Mouse (Mus musculus): ENCODE measurements around the gene Gm11985. TPM values are rescaled to one million over a fixed set of nuclear protein-coding genes. Genes with fewer than 3 reads are reported as not detected.
"Not testable (repeated sequence)": the region's sequence is repeated elsewhere in the genome, so short reads cannot be mapped to it uniquely, and the experiment has no call there.

Gene Gm11985
- polyA plus RNA-seq, 1 experiment from 2014 or later: not detected

- Histone ChIP-seq H3K9ac (replicated peaks; ENCODE audit: low read length) (no peak overlapping the region), H3K27me3 (ENCODE audit: control insufficient read depth, insufficient read depth, low read length) (no peaks in the 10 kb centered on the region), H3K4me1 (ENCODE audit: control insufficient read depth, insufficient read depth, low read length) (no peaks in the 10 kb centered on the region), H3K36me3 (ENCODE audit: control insufficient read depth, insufficient read depth, low read length) (no peaks in the 10 kb centered on the region), H3K4me3 (replicated peaks; ENCODE audit: low read depth, low read length) (no peak overlapping the region), H3K27ac (replicated peaks; ENCODE audit: low read depth, low read length) (no peak overlapping the region), H3K9me3 (ENCODE audit: control insufficient read depth, low read length) (no peaks in the 10 kb centered on the region), H3K4me2 (ENCODE audit: low read length) (no peak overlapping the region)
- 89% methylated on average over 7 of the region's 7 CpGs for WGBS
- DNase-seq (no peak), ATAC-seq (ENCODE audit: low FRiP score, low TSS enrichment) (no peak)
Measured at GRCm38 (mm10) chr11:7226810-7227550, 38.6 kb upstream of the Gm11985 start.

- Histone ChIP-seq H3K4me1 (ENCODE audit: control insufficient read depth, insufficient read depth, low read length) (no peaks in the 10 kb centered on the region), H3K9ac (replicated peaks; ENCODE audit: low read length) (no peak overlapping the region), H3K27me3 (ENCODE audit: control insufficient read depth, insufficient read depth, low read length) (no peaks in the 10 kb centered on the region), H3K9me3 (ENCODE audit: control insufficient read depth, low read length) (no peaks in the 10 kb centered on the region), H3K27ac (replicated peaks; ENCODE audit: low read depth, low read length) (no peak overlapping the region), H3K36me3 (ENCODE audit: control insufficient read depth, insufficient read depth, low read length) (no peaks in the 10 kb centered on the region), H3K4me3 (replicated peaks; ENCODE audit: low read depth, low read length) (no peak overlapping the region), H3K4me2 (ENCODE audit: low read length) (no peak overlapping the region)
- no peak for ATAC-seq (ENCODE audit: low FRiP score, low TSS enrichment)
- DNase-seq: no peak
- WGBS: 79% methylated on average over 2 of the region's 2 CpGs
Measured at GRCm38 (mm10) chr11:7226200-7226599, 37.8 kb upstream of the Gm11985 start.

GRCm38 (mm10) chr11:7221826-7222225, 33.5 kb upstream of the Gm11985 start:
- not testable (repeated sequence) for H3K4me1 ChIP-seq (ENCODE audit: control insufficient read depth, insufficient read depth, low read length); ATAC-seq (ENCODE audit: low FRiP score, low TSS enrichment); H3K27ac ChIP-seq (replicated peaks; ENCODE audit: low read depth, low read length); H3K4me2 ChIP-seq (ENCODE audit: low read length); H3K4me3 ChIP-seq (replicated peaks; ENCODE audit: low read depth, low read length); H3K27me3 ChIP-seq (ENCODE audit: control insufficient read depth, insufficient read depth, low read length); H3K36me3 ChIP-seq (ENCODE audit: control insufficient read depth, insufficient read depth, low read length); H3K9me3 ChIP-seq (ENCODE audit: control insufficient read depth, low read length); DNase-seq; H3K9ac ChIP-seq (replicated peaks; ENCODE audit: low read length)
- WGBS: 78% methylated on average over 8 of the region's 8 CpGs

DNA sequence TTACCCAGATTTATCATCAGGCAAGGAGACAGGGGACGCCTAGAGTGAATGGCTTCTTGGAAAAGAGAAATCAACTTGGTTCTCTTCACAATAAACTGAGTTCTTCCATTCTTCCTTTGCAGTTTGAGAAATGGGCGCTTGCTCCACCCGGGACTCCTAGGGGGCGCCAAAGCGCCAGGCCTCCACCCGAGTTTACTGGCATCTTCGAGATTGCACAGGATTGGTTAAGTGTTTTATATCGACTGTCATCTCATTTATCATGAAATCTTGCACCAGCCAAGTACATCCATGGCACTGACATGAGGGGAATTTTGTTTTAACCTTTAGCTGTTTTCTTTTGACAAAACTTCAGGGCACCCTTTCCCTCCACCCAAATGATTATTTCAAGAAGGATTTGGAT, 27.3 kb upstream of the Gm11985 start:
- peak; percentile 83 for DNase-seq
- peaks cover 27% of the 10 kb centered on the region for H3K27me3 ChIP-seq (ENCODE audit: control insufficient read depth, insufficient read depth, low read length)
- WGBS: 14% methylated on average over 8 of the region's 8 CpGs
- no peaks in the 10 kb centered on the region for H3K36me3 ChIP-seq (ENCODE audit: control insufficient read depth, insufficient read depth, low read length)
- H3K27ac ChIP-seq (replicated peaks; ENCODE audit: low read depth, low read length): no peak overlapping the region
- H3K4me2 ChIP-seq (ENCODE audit: low read length): no peak overlapping the region
- no peak overlapping the region for H3K4me3 ChIP-seq (replicated peaks; ENCODE audit: low read depth, low read length)
- no peak overlapping the region for H3K9ac ChIP-seq (replicated peaks; ENCODE audit: low read length)
- ATAC-seq (ENCODE audit: low FRiP score, low TSS enrichment): no peak
- peaks cover 17% of the 10 kb centered on the region for H3K4me1 ChIP-seq (ENCODE audit: control insufficient read depth, insufficient read depth, low read length)
- no peaks in the 10 kb centered on the region for H3K9me3 ChIP-seq (ENCODE audit: control insufficient read depth, low read length)

- ATAC-seq (ENCODE audit: low FRiP score, low TSS enrichment) (no peak), DNase-seq (peak; percentile 88)
- Histone ChIP-seq H3K4me1 (ENCODE audit: control insufficient read depth, insufficient read depth, low read length) (peaks cover 18% of the 10 kb centered on the region), H3K36me3 (ENCODE audit: control insufficient read depth, insufficient read depth, low read length) (no peaks in the 10 kb centered on the region), H3K4me3 (replicated peaks; ENCODE audit: low read depth, low read length) (peak overlapping the region; percentile 65; the same call in 1 of the 2 replicates), H3K9ac (replicated peaks; ENCODE audit: low read length) (no peak overlapping the region), H3K27me3 (ENCODE audit: control insufficient read depth, insufficient read depth, low read length) (peaks cover 27% of the 10 kb centered on the region), H3K27ac (replicated peaks; ENCODE audit: low read depth, low read length) (no peak overlapping the region), H3K9me3 (ENCODE audit: control insufficient read depth, low read length) (no peaks in the 10 kb centered on the region), H3K4me2 (ENCODE audit: low read length) (peak overlapping the region; percentile 85)
- 8% methylated on average over 14 of the region's 14 CpGs for WGBS
Measured at GRCm38 (mm10) chr11:7214761-7215160, 26.4 kb upstream of the Gm11985 start.

GRCm38 (mm10) chr11:7214342-7214660, 25.9 kb upstream of the Gm11985 start:
- H3K27ac ChIP-seq (replicated peaks; ENCODE audit: low read depth, low read length): no peak overlapping the region
- under 1% methylated on average over 12 of the region's 12 CpGs for WGBS
- H3K36me3 ChIP-seq (ENCODE audit: control insufficient read depth, insufficient read depth, low read length): no peaks in the 10 kb centered on the region
- H3K4me3 ChIP-seq (replicated peaks; ENCODE audit: low read depth, low read length): peak overlapping the region; percentile 65
- peaks cover 27% of the 10 kb centered on the region for H3K27me3 ChIP-seq (ENCODE audit: control insufficient read depth, insufficient read depth, low read length)
- H3K9me3 ChIP-seq (ENCODE audit: control insufficient read depth, low read length): no peaks in the 10 kb centered on the region
- peaks cover 18% of the 10 kb centered on the region for H3K4me1 ChIP-seq (ENCODE audit: control insufficient read depth, insufficient read depth, low read length)
- DNase-seq: no peak
- H3K4me2 ChIP-seq (ENCODE audit: low read length): peak overlapping the region; percentile 85
- no peak for ATAC-seq (ENCODE audit: low FRiP score, low TSS enrichment)
- H3K9ac ChIP-seq (replicated peaks; ENCODE audit: low read length): peak overlapping the region; percentile 80

- peak; percentile 85 for ATAC-seq (ENCODE audit: low FRiP score, low TSS enrichment)
Measured at GRCm38 (mm10) chr11:7213501-7214341, 25.4 kb upstream of the Gm11985 start, which contains the start of gene Igfbp3. Igfbp3 (minus strand) TSS chr11:7213923.

GRCm38 (mm10) chr11:7213161-7213500, 24.8 kb upstream of the Gm11985 start:
- peak overlapping the region; percentile 80 for H3K9ac ChIP-seq (replicated peaks; ENCODE audit: low read length)
- peak overlapping the region; percentile 85 for H3K4me2 ChIP-seq (ENCODE audit: low read length)
- peaks cover 18% of the 10 kb centered on the region for H3K4me1 ChIP-seq (ENCODE audit: control insufficient read depth, insufficient read depth, low read length)
- ATAC-seq (ENCODE audit: low FRiP score, low TSS enrichment): no peak
- no peak for DNase-seq
- H3K9me3 ChIP-seq (ENCODE audit: control insufficient read depth, low read length): no peaks in the 10 kb centered on the region
- H3K36me3 ChIP-seq (ENCODE audit: control insufficient read depth, insufficient read depth, low read length): no peaks in the 10 kb centered on the region
- peak overlapping the region; percentile 65 for H3K4me3 ChIP-seq (replicated peaks; ENCODE audit: low read depth, low read length)
- WGBS: 2% methylated on average over 19 of the region's 19 CpGs
- peaks cover 27% of the 10 kb centered on the region for H3K27me3 ChIP-seq (ENCODE audit: control insufficient read depth, insufficient read depth, low read length)
- H3K27ac ChIP-seq (replicated peaks; ENCODE audit: low read depth, low read length): peak overlapping the region; percentile 81; the same call in 1 of the 2 replicates

More at GRCm38 (mm10) chr11:7213501-7214341, 25.4 kb upstream of the Gm11985 start, which contains the start of gene Igfbp3:
- Histone ChIP-seq H3K4me1 (ENCODE audit: control insufficient read depth, insufficient read depth, low read length) (peaks cover 18% of the 10 kb centered on the region), H3K9me3 (ENCODE audit: control insufficient read depth, low read length) (no peaks in the 10 kb centered on the region), H3K27me3 (ENCODE audit: control insufficient read depth, insufficient read depth, low read length) (peaks cover 27% of the 10 kb centered on the region), H3K27ac (replicated peaks; ENCODE audit: low read depth, low read length) (peak within 1 kb of the TSS; percentile 81), H3K9ac (replicated peaks; ENCODE audit: low read length) (peak within 1 kb of the TSS; percentile 80), H3K36me3 (ENCODE audit: control insufficient read depth, insufficient read depth, low read length) (no peaks in the 10 kb centered on the region), H3K4me3 (replicated peaks; ENCODE audit: low read depth, low read length) (peak within 1 kb of the TSS; percentile 65), H3K4me2 (ENCODE audit: low read length) (peak within 1 kb of the TSS; percentile 85)
- DNase-seq: peak; percentile 94
- under 1% methylated on average over 84 of the region's 104 CpGs for WGBS

All from midbrain, embryonic 14.5 days (tissue).